Mouse (Mus musculus) ES-Bruce4 (cell line): ENCODE data around the gene Dmwd.

Source experiments
- CTCF ChIP-seq: IDR thresholded peaks from one replicate; pipeline ENCODE4 v1.8.1; 2011; ENCODE audit warnings: low read depth, low read length
- POLR2A ChIP-seq: IDR thresholded peaks from one replicate; pipeline ENCODE4 v1.8.1; 2011; ENCODE audit warnings: low read length; ENCODE audit not compliant: insufficient read depth

GRCm38 (mm10) chr7:19129396-19129795 is 53.4 kb downstream of the Dmwd start:
- TF ChIP-seq POLR2A (no peak), CTCF (no peak)
